Mouse (Mus musculus): Measurements from ENCODE around the gene Lifr. TPM values are rescaled to one million over a fixed set of nuclear protein-coding genes. Genes with fewer than 3 reads are reported as not detected.

The Lifr gene
- polyA plus RNA-seq, 1 experiment, result 2.7 TPM

DNA sequence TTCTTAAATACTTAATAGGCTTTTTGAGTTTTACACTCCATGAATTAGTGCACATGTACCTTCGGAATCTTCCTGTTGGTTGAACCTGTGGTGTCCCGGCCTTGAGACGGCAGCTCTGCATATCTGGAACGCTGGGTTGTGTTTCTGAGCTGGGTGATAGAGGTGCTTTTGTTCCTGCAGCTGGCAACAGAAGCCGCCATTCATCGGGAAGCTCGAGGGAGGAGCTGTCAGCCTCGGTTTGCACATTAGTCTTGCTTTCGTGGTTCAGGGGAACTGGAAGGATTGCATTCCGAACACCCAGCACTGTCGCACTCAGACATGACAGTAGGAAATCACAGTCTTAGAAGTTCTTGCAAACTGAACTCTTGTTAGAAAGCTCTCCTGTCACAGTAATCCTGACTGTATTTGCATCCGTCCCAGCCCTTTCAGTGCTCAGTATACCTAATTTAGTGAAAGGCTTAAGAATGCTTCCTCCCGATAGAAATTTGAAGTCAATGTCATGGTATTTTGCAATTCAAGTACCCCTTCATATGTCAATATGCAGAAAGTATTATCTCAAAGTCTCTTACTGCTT, 103.8 kb downstream of the Lifr start:
- 42% methylated on average over 13 of the region's 13 CpGs for whole genome bisulfite sequencing
- DNase-seq (ENCODE audit: low read depth, low spot score), result no peak

DNA sequence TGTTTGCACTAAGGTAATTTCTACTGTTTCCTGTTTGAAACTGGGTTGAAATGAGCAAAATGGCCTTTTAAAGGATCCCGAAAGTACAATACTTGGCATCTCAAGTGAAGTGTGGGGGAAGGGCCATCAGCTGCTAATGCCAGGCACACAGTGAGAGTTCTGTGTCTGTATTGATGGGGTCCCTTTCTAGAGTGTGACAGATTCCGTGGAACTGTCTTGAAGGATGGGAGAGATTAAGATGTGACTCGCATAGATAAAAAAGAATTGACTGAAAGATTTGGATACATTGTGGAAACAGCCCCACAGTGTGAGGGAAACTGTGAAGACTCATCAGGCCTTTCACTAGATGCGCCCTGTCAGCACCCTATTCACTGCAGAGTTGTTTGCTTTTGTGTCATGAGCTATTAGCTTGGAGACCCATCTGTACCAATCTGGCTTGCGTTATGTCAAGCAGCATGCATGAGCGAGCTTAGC, 104.4 kb downstream of the Lifr start:
- 89% methylated on average over 6 of the region's 6 CpGs for WGBS
- no peak for DNase-seq (ENCODE audit: low read depth, low spot score)

DNA sequence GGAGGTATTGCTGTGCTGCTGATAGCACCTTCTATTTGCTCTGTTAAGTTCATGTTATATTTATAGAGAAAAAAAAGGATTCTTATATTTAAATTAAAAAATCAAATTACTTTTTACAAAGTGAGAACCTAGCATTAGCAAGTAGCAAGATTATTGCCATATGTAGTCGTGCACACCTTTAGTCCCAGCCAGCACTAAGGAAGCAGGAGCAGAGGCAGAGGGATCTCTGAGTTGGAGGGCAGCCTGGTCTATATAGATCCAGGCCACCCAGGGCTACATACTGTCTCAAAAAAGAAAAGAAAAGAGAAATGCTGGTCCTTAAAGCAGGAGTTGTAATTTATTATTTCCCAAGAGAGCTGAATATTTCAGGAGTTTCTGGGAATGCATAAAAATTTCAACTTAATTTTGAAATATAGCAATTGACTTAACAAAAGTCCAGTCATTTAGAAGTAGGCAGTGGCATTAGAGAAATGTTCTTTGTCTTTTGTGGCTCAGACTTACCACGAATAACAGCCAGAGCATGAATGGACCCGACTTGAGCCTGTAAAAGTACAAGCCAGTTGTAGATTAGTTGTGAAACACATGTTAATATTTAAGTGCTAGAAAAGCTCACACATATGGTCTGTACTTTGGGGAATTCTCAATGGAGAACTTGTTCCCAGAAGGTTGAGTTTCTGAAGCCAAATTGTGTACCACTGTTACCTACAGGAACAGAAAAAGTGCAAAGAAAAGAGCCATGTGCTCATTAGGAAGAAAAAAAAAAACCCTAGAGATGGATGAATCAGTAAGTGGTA, 107.4 kb downstream of the Lifr start:
- no peak for DNase-seq (ENCODE audit: low read depth, low spot score)
- 65% methylated on average over 3 of the region's 3 CpGs for WGBS

DNA sequence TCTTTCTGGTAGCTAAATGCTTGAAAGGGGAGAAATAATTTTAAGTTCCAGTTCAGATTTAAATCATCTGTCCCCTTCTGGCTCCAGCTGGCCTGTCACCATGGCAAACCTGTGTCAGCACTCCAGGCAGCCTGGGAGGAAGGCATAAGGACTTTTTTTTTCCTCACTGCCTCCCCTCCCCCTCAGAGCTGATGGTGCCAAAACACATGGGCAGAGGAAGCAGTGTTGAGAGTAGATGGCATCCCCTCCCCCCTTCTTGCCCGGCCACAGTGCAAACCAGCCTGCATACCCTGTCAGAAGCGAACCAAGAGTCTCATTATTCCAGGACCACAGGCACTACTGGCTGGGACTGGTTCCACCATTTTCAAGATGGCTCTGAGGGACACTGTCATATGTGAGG, 108.4 kb downstream of the Lifr start:
- 74% methylated on average over 2 of the region's 2 CpGs for WGBS
- no peak for DNase-seq (ENCODE audit: low read depth, low spot score)

DNA sequence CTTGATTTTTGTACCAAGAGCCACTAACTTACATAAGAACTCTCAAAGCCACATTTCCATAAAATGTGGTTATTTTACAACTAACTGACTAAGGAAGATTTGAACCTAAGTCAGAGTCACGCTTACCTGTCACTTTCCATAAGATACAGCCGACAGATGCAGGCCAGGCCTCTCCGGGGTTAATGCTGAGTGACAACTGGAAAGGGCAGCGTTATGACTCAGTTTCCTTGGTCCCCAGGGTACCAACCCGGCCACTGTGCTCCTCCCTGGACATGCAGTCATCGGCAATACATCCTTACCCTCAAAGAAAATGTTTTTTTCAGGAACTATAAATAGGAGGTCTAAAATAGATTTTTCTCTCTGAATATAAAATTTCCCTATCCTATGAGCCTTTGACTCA, 109.9 kb downstream of the Lifr start:
- DNase-seq (ENCODE audit: low read depth, low spot score), result no peak
- 68% methylated on average over 6 of the region's 6 CpGs for WGBS

DNA sequence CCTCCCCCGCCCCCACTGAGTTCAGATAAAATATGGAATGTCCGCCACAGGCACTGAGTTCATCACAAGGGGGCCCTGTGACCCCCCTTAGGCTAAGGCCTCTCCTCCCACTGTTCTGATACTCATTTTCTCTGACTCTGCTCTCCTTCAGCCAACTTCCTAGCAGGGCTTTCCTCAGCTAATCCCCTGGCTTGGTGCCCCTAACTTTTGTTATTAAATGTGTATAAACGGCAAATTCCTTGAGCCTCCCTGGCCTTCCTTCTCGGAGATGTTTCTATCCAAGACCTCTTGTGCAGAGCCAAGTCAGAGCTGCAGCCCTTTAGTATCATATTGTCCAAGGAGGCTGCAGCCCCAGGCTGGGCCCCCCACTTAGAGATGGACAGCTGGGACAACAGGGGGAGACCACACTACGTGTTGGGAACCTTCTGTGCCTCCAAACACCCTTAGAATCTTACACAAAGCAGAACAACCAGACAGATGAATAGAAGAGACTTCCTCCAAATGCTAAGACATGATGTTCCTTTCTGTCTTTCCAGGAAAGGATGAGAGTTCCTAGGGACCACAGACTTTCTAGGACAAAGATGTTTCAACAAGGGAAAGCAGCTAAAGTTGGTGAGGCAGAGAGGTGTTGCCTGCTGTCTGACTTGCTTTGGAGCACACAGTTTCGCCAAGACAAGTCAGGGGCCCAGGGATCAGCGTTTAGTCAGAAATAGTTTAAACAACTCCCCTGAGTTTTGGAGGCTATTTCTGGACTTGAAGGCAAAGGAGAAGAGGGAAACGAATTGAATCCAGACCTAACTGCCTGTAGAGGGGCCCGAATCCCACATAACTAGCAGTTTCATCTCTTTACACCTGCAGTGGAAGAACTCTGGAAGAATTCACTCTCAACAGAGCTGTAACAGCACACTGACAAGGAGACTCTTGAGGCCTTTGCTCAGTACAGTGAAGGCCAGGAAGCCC, 111.3 kb downstream of the Lifr start:
- no peak for DNase-seq (ENCODE audit: low read depth, low spot score)
- 63% methylated on average over 9 of the region's 9 CpGs for WGBS

DNA sequence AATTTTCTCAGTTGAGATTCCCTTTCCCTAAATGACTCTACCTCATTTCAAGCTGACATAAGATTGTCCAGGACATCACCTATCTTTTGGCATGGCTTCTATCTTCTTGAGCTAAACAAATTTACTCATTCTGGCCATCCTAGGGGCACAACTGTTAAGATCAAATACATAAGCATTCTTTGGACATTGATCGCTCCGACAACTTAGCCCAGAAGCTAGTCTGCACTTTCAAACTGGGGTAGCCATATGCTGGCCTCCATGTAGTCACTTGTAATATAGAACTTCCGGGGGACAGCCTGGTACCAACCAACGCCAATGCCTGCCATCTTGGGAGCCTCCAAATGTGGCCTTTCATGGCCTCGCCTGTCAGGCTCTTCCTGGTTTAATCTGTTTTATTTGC, 112.6 kb downstream of the Lifr start:
- no peak for DNase-seq (ENCODE audit: low read depth, low spot score)
- 92% methylated on average over 5 of the region's 5 CpGs for WGBS

DNA sequence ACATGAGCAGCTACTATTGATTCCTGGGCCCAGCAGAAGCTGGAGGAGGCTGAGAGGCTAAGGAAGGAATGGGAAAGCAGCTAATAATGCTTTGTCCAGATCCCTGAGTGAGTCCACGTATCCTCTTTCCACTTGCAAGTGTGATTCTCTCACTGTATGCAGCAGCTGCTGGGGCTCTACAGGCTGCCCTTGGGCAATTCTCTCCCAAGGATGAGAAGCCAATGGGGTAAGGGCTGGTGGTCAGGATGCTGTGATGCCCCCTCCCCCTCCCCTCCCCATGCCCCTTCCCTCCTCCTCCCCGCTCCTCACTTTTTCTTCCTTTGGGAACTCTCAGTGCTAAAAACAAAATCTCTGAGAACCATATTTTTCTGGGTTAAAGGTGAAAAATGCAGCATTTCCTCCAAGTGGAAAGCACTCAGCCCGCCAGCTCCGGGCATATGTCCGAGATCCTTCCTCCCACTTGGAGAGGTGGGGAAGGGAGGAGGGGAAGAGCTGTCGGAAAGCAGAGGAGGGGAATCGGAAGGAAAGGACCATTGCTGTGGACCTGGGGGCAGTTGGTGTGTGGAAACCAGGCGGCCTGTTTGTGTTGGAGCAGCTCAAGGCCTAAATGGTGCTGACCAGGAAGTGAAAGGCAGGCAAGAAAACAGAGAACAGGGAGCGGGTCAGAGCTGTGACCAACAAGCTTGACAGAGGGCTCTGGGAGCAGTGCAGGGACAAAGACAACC, 113.4 kb downstream of the Lifr start:
- WGBS, result 59% methylated on average over 9 of the region's 9 CpGs
- DNase-seq (ENCODE audit: low read depth, low spot score), result no peak

DNA sequence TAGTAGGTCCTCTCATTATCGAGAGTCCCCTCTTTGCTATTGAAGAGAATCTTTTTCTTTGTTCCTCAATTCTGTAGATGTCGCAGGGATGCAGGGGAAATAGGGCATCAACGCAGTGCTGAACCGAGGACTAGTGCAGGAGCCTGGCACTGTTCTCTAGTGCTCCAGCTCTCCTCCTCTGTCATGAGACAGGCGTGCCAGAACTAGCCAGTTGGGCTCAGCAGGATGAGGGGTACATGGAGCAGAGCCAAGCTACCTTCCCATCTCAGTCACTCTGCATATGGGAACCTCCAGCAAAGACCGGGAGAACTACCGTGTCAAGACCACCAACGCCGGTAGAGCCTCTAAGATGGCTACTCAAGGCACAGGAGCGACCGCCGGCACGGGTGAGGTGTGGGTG, 114.5 kb downstream of the Lifr start:
- 86% methylated on average over 13 of the region's 13 CpGs for WGBS
- no peak for DNase-seq (ENCODE audit: low read depth, low spot score)

DNA sequence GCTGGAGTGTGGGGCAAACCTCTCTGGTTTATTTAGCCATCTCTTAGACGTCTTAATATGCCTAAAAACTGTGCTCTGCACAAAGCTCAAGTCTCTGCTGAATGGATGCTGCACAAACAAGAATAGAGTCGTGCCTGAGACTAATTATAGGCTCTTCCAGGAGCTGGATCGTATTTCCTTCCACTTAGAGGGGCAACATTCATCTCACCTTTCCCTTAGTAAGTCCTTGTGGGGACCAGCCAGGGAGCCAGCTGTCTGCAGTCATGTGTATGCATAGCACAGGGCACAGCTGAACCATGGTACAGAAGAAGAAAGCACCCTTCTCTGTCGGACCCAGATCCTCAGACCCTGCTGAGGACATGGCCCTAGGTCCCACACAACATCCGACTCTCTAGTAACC, 115.7 kb downstream of the Lifr start:
- WGBS, result 59% methylated on average over 5 of the region's 5 CpGs
- no peak for DNase-seq (ENCODE audit: low read depth, low spot score)

DNA sequence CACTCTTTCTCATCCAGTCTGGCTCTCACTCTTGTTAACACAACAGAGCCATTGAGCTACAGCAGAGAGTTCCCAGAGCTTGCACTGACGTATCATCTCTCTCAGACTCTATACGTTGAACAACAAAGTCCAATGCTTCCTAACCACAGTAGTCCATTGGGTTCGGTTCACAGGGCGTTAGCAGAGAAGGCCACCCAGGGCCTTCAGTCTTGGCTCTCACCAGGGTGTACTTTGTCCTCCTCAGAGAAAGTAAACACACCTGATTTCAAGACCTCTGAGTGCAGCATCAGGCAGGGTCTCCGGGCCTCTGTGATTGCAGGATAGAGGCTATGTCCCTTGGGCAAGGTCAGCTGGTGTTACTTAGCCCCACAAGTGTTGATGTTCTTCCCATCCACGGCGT, 116.9 kb downstream of the Lifr start:
- WGBS, result 47% methylated on average over 7 of the region's 7 CpGs
- DNase-seq (ENCODE audit: low read depth, low spot score), result no peak

DNA sequence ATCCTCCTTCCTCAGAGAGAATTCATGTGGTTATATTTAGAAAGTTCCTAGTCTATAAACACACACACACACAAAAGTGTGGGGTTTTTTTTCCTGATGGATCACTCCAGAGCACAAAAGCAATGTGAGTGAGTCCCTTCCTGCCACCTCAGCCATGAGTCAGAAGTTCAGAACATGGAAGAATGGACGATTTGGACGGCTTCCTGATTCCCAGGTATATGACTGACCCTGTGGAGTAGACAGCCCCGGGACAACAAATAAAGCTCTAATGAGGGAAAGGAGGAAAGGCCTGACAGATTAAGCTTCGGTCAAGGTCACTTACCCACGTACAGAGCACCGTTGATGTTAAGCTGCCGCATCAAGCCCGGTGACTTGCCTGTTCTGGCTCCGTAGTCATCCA, 117.8 kb downstream of the Lifr start:
- WGBS, result 75% methylated on average over 9 of the region's 9 CpGs
- DNase-seq (ENCODE audit: low read depth, low spot score), result no peak

DNA sequence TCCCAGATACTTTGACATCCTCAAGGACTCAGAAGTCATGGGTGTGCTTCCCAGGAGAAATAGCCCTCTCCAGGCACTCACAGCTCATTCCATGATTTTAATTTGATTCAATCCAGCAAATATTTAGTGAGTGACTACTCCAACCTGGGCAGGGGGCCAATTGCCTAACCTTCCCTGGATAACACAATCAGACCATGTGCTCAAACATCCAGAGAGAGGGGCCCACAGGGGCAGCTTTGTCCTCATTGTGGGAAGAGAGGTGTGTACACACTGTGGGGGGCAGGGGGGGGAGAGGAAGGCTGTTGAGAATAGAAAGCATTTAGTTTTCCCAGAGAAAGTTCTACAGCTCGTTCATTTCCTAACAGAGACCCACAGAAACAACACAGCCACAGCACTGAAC, 123.3 kb downstream of the Lifr start:
- WGBS, result 11% methylated on average over 1 of the region's 1 CpGs
- no peak for DNase-seq (ENCODE audit: low read depth, low spot score)

DNA sequence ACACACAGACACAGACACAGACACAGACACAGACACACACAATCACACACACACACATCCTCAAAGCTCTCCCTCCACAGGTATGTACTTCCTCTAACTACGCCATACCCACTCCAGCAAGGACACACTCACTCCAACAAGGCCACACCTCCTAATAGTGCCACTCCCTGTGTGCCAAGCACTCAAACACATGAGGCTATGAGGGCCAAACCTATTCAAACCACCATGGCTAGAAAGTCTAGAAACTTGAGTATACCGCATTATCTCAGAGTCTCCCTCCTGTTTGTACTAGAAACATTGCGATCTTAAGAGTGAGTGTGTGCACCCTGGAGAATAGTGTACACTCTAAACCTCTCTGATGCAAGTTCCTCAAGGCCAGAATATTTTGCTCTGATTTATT, 125.4 kb downstream of the Lifr start:
- DNase-seq (ENCODE audit: low read depth, low spot score), result no peak
- 67% methylated on average over 3 of the region's 3 CpGs for WGBS

DNA sequence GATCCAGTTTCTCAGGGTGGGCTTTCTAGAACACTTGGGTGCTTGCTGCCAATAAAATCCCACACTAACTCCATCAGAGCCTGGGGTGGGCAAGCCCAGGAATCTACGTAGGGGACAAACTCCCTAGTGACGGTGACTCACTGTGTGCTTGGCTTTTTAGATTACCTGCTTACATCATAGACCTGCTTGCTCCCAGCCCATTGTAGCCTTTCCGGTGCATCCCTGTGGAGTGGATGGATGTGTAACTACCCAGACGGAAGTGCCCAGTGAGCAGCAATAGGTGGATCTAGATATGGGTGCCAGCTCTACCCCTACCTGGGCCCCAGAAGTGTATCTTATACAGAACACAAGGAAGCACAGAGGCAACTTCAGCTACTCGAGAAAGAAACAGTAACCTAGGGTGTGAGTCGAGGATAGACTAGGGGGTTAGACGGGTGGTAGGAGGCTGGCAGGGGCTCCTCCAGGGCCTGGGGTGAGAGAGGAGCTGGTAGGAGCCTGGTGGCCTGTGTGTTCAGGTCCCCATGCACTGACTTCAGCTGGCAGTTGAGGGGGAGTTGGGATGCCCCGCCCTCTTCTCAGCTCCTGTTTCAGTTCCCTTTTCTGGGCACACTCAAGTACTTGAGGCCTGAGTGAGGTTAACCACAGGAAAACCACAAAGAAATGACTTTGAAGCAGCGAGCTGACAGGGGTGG, 126.3 kb downstream of the Lifr start:
- WGBS, result 71% methylated on average over 9 of the region's 9 CpGs
- no peak for DNase-seq (ENCODE audit: low read depth, low spot score)

DNA sequence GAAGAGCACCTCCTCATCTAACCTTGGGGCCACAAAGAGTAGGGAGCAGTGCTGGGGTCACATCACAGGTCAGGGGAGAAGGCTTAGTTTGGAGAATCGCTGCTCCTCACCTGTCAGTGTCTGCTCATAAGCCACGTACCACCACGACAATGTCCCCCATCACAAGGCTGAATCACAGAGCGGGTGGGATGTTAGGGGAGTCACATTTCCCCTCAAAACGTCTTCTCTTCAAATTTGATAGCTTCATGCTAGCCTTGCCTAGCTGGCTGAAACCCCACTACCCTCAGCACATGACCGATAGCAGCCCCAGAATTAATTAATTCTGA, 126.8 kb downstream of the Lifr start:
- 82% methylated on average over 6 of the region's 6 CpGs for WGBS

DNA sequence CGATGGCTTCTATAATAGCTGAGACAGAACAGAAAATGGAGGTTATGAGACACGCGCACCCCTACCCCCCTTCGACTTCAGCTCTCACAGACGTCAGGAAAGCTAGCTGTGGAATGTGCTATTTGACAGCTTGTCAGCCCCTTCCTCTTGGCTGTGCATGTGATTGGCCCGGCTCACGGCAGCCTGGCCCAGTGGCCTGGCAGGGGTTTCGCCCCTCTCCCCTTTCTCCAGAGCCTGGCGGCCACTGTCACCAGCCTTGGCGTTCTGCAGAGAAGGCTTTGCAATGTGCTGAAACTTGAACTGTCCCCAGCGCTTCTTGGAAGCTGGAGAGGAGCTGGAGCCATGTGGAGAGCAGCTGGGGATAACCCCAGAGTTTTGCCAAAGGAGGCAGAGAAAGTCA, 132.4 kb downstream of the Lifr start:
- DNase-seq (ENCODE audit: low read depth, low spot score), result no peak
- WGBS, result 64% methylated on average over 11 of the region's 11 CpGs

More for the DNA sequence above, 126.8 kb downstream of the Lifr start:
- DNase-seq (ENCODE audit: low read depth, low spot score), result no peak

DNA sequence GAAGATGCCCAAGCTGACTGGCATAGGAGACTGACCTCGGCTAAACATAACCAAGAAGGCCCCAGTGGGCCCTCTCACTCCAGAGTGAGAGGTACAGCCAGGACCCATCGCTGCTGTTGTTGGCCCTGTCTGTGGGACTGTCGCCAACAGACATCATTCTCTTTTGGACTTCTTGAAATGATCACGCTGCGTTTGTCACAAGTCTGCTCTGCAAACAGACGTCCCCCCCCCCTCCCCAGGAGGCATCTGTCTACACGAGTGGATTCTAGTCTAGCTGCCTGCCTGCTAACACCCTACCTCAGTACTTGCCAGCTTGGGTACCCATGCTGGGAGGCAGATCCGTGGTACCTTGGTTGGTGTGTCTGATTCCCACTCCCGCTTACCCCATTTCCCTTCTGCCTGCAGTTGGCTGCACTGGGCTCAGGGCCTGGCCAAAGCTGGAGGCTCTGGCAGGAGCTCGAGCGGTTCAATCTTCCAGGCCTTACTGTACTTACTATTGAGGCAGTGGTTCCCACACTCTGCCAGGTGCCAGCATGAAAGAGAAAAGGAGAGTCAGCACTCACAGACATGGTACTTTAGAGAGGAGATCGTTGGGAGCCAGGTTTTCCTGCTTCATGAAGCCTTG, 133.8 kb downstream of the Lifr start:
- 75% methylated on average over 12 of the region's 12 CpGs for WGBS

DNA sequence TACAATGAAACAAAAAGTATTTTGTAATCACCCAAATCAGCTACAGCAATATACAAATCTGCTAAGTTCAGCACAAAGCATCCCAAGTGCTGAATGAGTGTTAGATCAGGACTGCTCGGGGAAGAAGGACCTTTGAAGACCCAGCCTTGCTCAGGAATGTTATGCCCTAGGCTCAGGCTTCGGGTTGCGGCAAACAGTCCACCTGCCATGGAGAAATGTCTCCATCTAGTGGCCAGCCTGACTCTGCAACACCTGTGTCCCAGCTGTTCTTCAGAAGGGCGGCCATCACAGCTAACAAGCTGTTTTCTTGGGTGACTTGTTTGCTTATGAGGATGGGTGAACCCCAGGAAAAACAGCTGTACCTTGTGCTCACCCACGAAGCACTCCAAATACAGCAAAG, 135.8 kb downstream of the Lifr start:
- WGBS, result 2% methylated on average over 5 of the region's 5 CpGs
- peak; percentile 53 for DNase-seq (ENCODE audit: low read depth, low spot score)

More for the DNA sequence above, 133.8 kb downstream of the Lifr start:
- no peak for DNase-seq (ENCODE audit: low read depth, low spot score)

Measured in large intestine, adult 2 months (tissue).